Mouse (Mus musculus) frontal cortex, adult (tissue): Measurements from ENCODE around the gene 1700125H20Rik.

Experiments used
- ATAC-seq: cut with Nextera tagmentation; 2 replicates; pipeline ENCODE4 v1.9.2; 2017; ENCODE audit warnings: mild to moderate bottlenecking, moderate library complexity, mixed read lengths; ENCODE audit not compliant: low TSS enrichment

Gene 1700125H20Rik

GRCm38 (mm10) chr11:85184082-85184481, 13.9 kb downstream of the 1700125H20Rik start:
- no peak for ATAC-seq

DNA sequence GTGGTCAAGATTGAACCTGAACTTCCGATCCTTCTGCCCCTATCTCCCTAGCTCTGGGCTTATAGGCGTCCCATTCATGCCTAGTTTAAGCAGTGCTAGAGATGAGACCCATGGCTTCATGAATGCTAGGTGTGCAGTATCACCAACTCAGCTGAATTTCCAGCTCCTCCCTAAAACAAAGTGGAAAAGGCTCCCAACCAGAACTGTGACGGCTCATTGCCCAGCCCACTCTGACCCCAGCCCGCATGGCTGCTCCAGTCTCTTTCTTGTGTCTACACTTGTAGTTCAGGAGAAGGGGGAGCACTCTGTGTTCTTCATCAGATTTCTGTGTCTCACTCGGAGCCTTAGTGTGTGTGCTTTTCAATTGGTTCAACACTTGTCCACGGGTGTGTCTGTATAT, 14.6 kb downstream of the 1700125H20Rik start:
- ATAC-seq: no peak

GRCm38 (mm10) chr11:85189110-85189509, 18.9 kb downstream of the 1700125H20Rik start:
- ATAC-seq: no peak

DNA sequence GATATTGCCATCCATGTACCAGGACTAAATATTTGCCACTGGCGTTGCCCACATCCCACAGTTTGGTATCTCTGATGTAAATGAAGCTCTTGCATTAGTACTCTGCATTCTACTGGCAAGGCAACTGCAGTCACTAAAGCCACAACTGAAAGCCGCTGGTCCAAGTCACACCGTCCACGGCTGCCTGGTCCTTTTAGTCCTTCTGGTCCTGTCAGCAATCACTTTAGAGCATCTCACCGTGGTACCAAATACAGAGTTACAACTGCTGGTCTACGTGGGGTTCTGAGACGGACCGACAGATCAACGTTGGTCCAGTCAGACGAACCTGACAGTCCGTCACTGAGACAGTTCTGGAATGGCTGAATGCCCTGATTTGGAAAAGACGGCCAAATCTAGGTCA, 20.5 kb downstream of the 1700125H20Rik start:
- no peak for ATAC-seq

DNA sequence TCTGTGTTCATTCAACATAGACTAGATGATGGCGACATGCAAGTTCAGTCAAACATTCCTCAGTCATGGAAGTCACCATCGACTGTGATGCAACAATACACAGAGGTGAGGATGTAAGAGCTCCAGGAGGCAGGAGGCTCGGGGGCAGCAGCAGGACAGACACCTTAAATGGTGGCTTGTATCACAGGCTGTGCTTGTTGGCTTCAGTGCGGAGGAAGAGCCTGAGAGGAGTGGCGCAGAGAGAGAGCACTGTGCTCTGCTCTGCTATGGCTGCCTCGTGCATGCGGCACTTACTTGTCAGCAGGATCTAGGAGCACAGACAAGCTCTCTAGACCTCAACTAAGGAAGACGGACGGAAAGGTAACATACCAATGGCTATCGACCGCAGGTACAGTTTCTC, 24.0 kb downstream of the 1700125H20Rik start:
- no peak for ATAC-seq

DNA sequence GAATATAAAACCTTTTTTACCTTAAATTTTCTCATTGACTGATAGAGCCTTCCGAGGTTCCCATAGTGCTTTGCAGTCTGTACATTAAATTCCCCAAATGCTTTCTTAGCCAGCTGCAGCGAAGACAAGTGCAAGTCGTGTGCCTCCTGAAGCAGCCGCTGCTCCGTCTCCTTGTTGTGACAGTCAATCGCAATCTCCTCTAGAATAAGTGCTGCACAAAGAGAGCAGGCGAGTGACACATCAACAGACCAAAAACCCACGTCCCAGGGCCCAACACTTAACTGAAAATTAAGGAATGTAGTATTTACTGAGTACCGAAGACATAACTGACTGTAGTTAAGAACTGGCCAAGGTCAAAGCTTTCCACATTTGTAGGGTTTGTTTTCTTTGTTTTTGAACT, 25.8 kb downstream of the 1700125H20Rik start:
- ATAC-seq: no peak

DNA sequence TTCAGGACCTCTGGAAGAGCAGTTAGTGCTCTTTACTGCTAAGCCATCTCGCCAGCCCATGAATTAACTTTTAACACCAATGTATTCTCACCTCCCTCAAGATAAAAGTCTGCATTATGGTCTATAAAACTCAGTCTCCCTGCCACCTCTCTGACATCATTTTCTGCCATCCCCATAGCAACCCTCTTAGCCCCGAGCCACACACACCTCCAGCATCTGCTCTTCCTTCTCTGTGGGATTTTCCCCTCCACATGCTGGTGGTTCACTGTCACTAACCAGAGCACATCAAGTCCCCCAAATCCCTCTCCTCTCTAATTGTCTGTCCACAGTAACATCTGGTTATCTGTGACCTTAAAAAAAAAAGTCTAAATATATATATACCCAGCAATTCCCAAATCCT, 28.7 kb downstream of the 1700125H20Rik start:
- ATAC-seq: no peak

GRCm38 (mm10) chr11:85206231-85206630, 36.0 kb downstream of the 1700125H20Rik start:
- no peak for ATAC-seq

GRCm38 (mm10) chr11:85211151-85211550, 40.9 kb downstream of the 1700125H20Rik start:
- no peak for ATAC-seq

DNA sequence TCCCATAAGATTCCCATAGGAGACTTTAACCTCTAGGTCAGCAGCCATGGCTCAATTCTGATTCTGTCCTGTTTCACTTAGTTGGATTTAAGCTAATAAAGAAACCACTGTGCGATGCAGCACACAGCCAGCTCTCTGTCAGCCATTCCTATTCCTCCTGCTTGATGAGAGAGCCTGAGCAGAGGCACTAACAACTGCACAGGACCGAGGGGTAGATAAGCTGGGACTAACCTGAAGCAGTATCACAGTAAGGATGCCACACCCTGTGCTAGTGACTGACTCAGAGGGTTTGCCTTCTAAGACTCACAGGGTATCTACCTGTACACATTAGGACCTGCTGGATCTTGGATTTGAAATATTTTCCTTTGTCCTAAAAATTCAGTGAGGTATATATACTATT, 43.0 kb downstream of the 1700125H20Rik start:
- no peak for ATAC-seq

- no peak for ATAC-seq
Measured at GRCm38 (mm10) chr11:85214679-85215078, 44.5 kb downstream of the 1700125H20Rik start.

- ATAC-seq: peak; percentile 87
Measured at GRCm38 (mm10) chr11:85219014-85219413, 48.8 kb downstream of the 1700125H20Rik start.

- no peak for ATAC-seq
Measured at GRCm38 (mm10) chr11:85222561-85222960, 52.4 kb downstream of the 1700125H20Rik start.

GRCm38 (mm10) chr11:85223248-85223647, 53.0 kb downstream of the 1700125H20Rik start:
- no peak for ATAC-seq
